Mouse (Mus musculus): Measurements from ENCODE around the gene Zfp784. TPM values are rescaled to one million over a fixed set of nuclear protein-coding genes. Genes with fewer than 3 reads are reported as not detected.

Gene Zfp784
- polyA plus RNA-seq, 1 experiment from 2014 or later = 3.3 TPM

- no peak for ATAC-seq (replicated peaks; ENCODE audit: insufficient number of reproducible peaks, low FRiP score, low TSS enrichment, low read depth)
- no peak for DNase-seq (ENCODE audit: low spot score)
- no peak overlapping the region for H3K4me2 ChIP-seq (ENCODE audit: low read depth, low read length)
These were observed 50.0 kb downstream of the Zfp784 start for GRCm38 (mm10) chr7:4988250-4988649.

More at GRCm38 (mm10) chr7:4988250-4988649, 50.0 kb downstream of the Zfp784 start:
- no peak overlapping the region for H3K9ac ChIP-seq (replicated peaks; ENCODE audit: low read length)
- H3K36me3 ChIP-seq (replicated peaks; ENCODE audit: control insufficient read depth, insufficient read depth, low read depth, low read length) = no peaks in the 10 kb centered on the region; the same call in 1 of the 2 replicates
- H3K4me1 ChIP-seq (ENCODE audit: control insufficient read depth, insufficient read depth, low read length) = no peaks in the 10 kb centered on the region
- H3K27me3 ChIP-seq (ENCODE audit: control insufficient read depth, insufficient read depth, low read length) = peaks cover 7% of the 10 kb centered on the region
- H3K9me3 ChIP-seq (replicated peaks; ENCODE audit: control insufficient read depth, low read length) = no peaks in the 10 kb centered on the region
- 65% methylated on average over 2 of the region's 2 CpGs for WGBS
- no peak overlapping the region for H3K27ac ChIP-seq (replicated peaks; ENCODE audit: low read depth, low read length)
- no peak overlapping the region for H3K4me3 ChIP-seq (ENCODE audit: low read depth, low read length)

Other genes with a start within 250 kb of the Zfp784 start
- gene Tmem238, start 248.8 kb downstream of the Zfp784 start, polyA plus RNA-seq (2014; fragmentation: Nextera tagmentation; extraction: Ambion mirVana) = 1.3 and 1.4 TPM in 2 replicates
- 149 and 169 TPM in 2 replicates for gene Rpl28, start 245.6 kb downstream of the Zfp784 start, polyA plus RNA-seq (2014; fragmentation: Nextera tagmentation; extraction: Ambion mirVana)
- gene Ube2s, start 225.9 kb downstream of the Zfp784 start, polyA plus RNA-seq (2014; fragmentation: Nextera tagmentation; extraction: Ambion mirVana) = 453 and 487 TPM in 2 replicates
- 0.72 TPM in 2 replicates for gene Shisa7, start 193.8 kb downstream of the Zfp784 start, polyA plus RNA-seq (2014; fragmentation: Nextera tagmentation; extraction: Ambion mirVana)
- gene Isoc2b, start 168.2 kb downstream of the Zfp784 start, polyA plus RNA-seq (2014; fragmentation: Nextera tagmentation; extraction: Ambion mirVana) = 2.4 and 2.9 TPM in 2 replicates
- gene Isoc2a, start 161.3 kb downstream of the Zfp784 start, polyA plus RNA-seq (2014; fragmentation: Nextera tagmentation; extraction: Ambion mirVana) = 0.70 and 0.72 TPM in 2 replicates
- 0.27 TPM in 1 of 2 replicates, not detected in the other for gene Gm36210, start 131.9 kb downstream of the Zfp784 start, polyA plus RNA-seq (2014; fragmentation: Nextera tagmentation; extraction: Ambion mirVana)
- 2.5 and 3.6 TPM in 2 replicates for gene Zfp628, start 123.2 kb downstream of the Zfp784 start, polyA plus RNA-seq (2014; fragmentation: Nextera tagmentation; extraction: Ambion mirVana)
- 2.7 and 2.8 TPM in 2 replicates for gene Nat14, start 116.4 kb downstream of the Zfp784 start, polyA plus RNA-seq (2014; fragmentation: Nextera tagmentation; extraction: Ambion mirVana)
- 0.97 and 1.2 TPM in 2 replicates for gene Ssc5d, start 112.7 kb downstream of the Zfp784 start, polyA plus RNA-seq (2014; fragmentation: Nextera tagmentation; extraction: Ambion mirVana)
- 0.21 TPM in 1 of 2 replicates, not detected in the other for gene Sbk2, start 74.0 kb downstream of the Zfp784 start, polyA plus RNA-seq (2014; fragmentation: Nextera tagmentation; extraction: Ambion mirVana)
- gene Sbk3, start 67.3 kb downstream of the Zfp784 start, polyA plus RNA-seq (2014; fragmentation: Nextera tagmentation; extraction: Ambion mirVana) = 0.06 TPM in 1 of 2 replicates, not detected in the other
- gene Zfp579, start 42.3 kb downstream of the Zfp784 start, polyA plus RNA-seq (2014; fragmentation: Nextera tagmentation; extraction: Ambion mirVana) = 25.3 and 28.4 TPM in 2 replicates
- 7.5 and 9.4 TPM in 2 replicates for gene Zfp524, start 24.0 kb downstream of the Zfp784 start, polyA plus RNA-seq (2014; fragmentation: Nextera tagmentation; extraction: Ambion mirVana)
- 42.5 and 43.0 TPM in 2 replicates for gene Fiz1, start 23.7 kb downstream of the Zfp784 start, polyA plus RNA-seq (2014; fragmentation: Nextera tagmentation; extraction: Ambion mirVana)
- 0.59 TPM in 1 of 2 replicates, not detected in the other for gene Gm44973, start 22.9 kb downstream of the Zfp784 start, polyA plus RNA-seq (2014; fragmentation: Nextera tagmentation; extraction: Ambion mirVana)
- 4.5 and 5.9 TPM in 2 replicates for gene Zfp865, start 18.1 kb downstream of the Zfp784 start, polyA plus RNA-seq (2014; fragmentation: Nextera tagmentation; extraction: Ambion mirVana)
- gene Ccdc106, start 17.9 kb downstream of the Zfp784 start, polyA plus RNA-seq (2014; fragmentation: Nextera tagmentation; extraction: Ambion mirVana) = 14.9 and 15.1 TPM in 2 replicates
- not detected in 2 replicates for gene 4632433K11Rik, start 4.3 kb downstream of the Zfp784 start, polyA plus RNA-seq (2014; fragmentation: Nextera tagmentation; extraction: Ambion mirVana)
- 25.0 and 32.3 TPM in 2 replicates for gene Zfp580, start 13.1 kb upstream of the Zfp784 start, polyA plus RNA-seq (2014; fragmentation: Nextera tagmentation; extraction: Ambion mirVana)
- gene U2af2, start 23.7 kb upstream of the Zfp784 start, polyA plus RNA-seq (2014; fragmentation: Nextera tagmentation; extraction: Ambion mirVana) = 156 and 164 TPM in 2 replicates
- 46.3 and 51.3 TPM in 2 replicates for gene Epn1, start 41.8 kb upstream of the Zfp784 start, polyA plus RNA-seq (2014; fragmentation: Nextera tagmentation; extraction: Ambion mirVana)
- gene Rfpl4, start 78.5 kb upstream of the Zfp784 start, polyA plus RNA-seq (2014; fragmentation: Nextera tagmentation; extraction: Ambion mirVana) = not detected in 2 replicates
- gene Rasl2-9, start 87.5 kb upstream of the Zfp784 start, polyA plus RNA-seq (2014; fragmentation: Nextera tagmentation; extraction: Ambion mirVana) = 0.28 and 0.35 TPM in 2 replicates
- gene Vmn1r55, start 111.2 kb upstream of the Zfp784 start, polyA plus RNA-seq (2014; fragmentation: Nextera tagmentation; extraction: Ambion mirVana) = 0.01 TPM in 1 of 2 replicates, not detected in the other
- not detected in 2 replicates for gene Vmn1r56, start 158.3 kb upstream of the Zfp784 start, polyA plus RNA-seq (2014; fragmentation: Nextera tagmentation; extraction: Ambion mirVana)
- gene Vmn1r57, start 180.0 kb upstream of the Zfp784 start, polyA plus RNA-seq (2014; fragmentation: Nextera tagmentation; extraction: Ambion mirVana) = not detected in 2 replicates